Mouse (Mus musculus) forebrain, embryonic 13.5 days (tissue): ENCODE measurements at regions not wholly inside any gene's neighbourhood (a gene's known extent, or its start where the extent isn't known, plus 50 kb on each side); places are given as distances from the start of the nearest gene placed in this dataset.
"Not testable (repeated sequence)": the region's sequence is repeated elsewhere in the genome, so short reads cannot be mapped to it uniquely, and the experiment has no call there.

ENCODE experiments used
- ATAC-seq: fragments of 200-750 bp; cut with Nextera tagmentation; 2 replicates; pipeline ENCODE4 v1.8.0; 2017
- H3K27ac ChIP-seq: fragments of 300-500 bp; sonication (generic); 2 replicates; pipeline ENCODE4 v1.5.1; 2015; ENCODE audit warnings: inconsistent platforms, mild to moderate bottlenecking, moderate library complexity
- H3K27me3 ChIP-seq: fragments of 300-500 bp; sonication (generic); 2 replicates; pipeline ENCODE4 v1.6.1; 2015; ENCODE audit warnings: mild to moderate bottlenecking, inconsistent platforms
- H3K36me3 ChIP-seq: fragments of 300-500 bp; sonication (generic); 2 replicates; pipeline ENCODE4 v1.6.1; 2015; ENCODE audit warnings: mild to moderate bottlenecking, inconsistent platforms; ENCODE audit not compliant: poor library complexity, severe bottlenecking
- H3K4me1 ChIP-seq: fragments of 300-500 bp; sonication (generic); 2 replicates; pipeline ENCODE4 v1.6.1; 2015; ENCODE audit warnings: inconsistent platforms
- H3K4me2 ChIP-seq: fragments of 300-500 bp; sonication (generic); 2 replicates; pipeline ENCODE4 v1.6.1; 2015; ENCODE audit warnings: inconsistent platforms, mild to moderate bottlenecking, moderate library complexity
- H3K4me3 ChIP-seq: fragments of 300-500 bp; sonication (generic); 2 replicates; pipeline ENCODE4 v1.5.1; 2015; ENCODE audit warnings: mild to moderate bottlenecking, inconsistent platforms
- H3K9ac ChIP-seq: fragments of 300-500 bp; sonication (generic); 2 replicates; pipeline ENCODE4 v1.6.1; 2015; ENCODE audit warnings: mild to moderate bottlenecking, inconsistent platforms
- H3K9me3 ChIP-seq: fragments of 300-500 bp; sonication (generic); replicated peaks from 2 replicates; pipeline ENCODE4 v1.6.1; 2016; ENCODE audit warnings: inconsistent platforms
- WGBS: fragments of 180-500 bp; shearing (Covaris S2); methylation state at CpG from one replicate; pipeline ENCODE4 v1.1.7; 2015; 5-methylcytosine and 5-hydroxymethylcytosine counted together

DNA sequence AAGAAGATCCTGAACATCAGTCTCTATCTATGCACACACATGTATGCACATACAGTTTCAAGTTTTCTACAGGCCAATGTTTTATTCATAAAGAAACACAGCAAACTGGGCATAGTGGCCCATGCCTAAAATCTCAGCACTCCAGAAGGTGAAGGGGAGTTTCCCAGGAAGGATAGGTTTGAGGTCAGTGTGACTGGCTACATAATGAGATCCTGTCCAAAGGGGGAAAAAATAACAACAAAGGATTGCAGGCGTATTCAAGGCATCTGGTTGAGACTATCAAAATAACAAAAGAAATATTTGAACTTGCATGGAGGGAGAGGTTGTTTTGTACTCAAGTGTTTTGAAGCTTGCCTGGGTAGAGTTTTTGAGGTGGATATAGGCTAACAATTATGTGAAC, 80.0 kb upstream of the Cep85l start:
- not testable (repeated sequence) for H3K4me3 ChIP-seq, H3K27me3 ChIP-seq, H3K4me2 ChIP-seq, H3K27ac ChIP-seq, H3K9ac ChIP-seq, H3K36me3 ChIP-seq, ATAC-seq, H3K9me3 ChIP-seq
- peaks cover 22% of the 10 kb centered on the region for H3K4me1 ChIP-seq
- 68% methylated on average over 1 of the region's 1 CpGs for WGBS

DNA sequence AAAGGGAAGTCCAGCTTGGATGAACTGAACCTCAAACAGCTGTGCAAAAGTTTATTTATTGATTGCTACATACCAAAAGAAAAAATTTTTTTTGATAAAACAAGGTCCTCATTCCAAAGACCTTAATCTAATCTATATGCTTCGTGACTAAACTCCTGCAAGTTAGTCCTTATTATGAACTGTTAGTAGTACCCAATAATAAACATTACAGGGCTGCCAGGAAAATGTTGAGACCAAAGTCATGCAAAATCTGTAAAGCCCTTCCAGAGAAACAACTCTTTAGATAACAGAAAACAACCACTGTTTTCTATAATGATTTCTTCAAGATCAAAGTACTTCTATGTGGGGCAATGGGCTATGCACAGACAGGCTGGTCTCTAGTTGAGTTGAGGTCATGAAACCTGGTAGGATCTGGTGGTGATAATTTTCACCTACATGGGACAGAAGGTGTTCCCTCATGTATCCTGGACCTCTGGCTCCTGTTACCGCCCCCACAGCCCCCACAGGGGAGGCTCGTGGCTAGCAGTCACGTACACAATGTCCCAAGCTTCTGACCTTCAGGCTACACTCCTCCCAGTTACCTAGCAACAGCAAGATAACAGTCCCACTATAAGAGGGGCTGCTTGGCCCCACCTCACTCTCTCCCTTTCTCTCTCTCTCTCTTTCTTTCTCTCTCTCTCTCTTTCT, 76.4 kb upstream of the Cep85l start:
- Histone ChIP-seq H3K4me1 (no peaks in the 10 kb centered on the region), H3K4me2 (no peak overlapping the region), H3K9ac (no peak overlapping the region), H3K27ac (no peak overlapping the region), H3K36me3 (no peaks in the 10 kb centered on the region), H3K27me3 (no peaks in the 10 kb centered on the region), H3K4me3 (no peak overlapping the region), H3K9me3 (no peaks in the 10 kb centered on the region)
- ATAC-seq = no peak
- 62% methylated on average over 4 of the region's 4 CpGs for WGBS

DNA sequence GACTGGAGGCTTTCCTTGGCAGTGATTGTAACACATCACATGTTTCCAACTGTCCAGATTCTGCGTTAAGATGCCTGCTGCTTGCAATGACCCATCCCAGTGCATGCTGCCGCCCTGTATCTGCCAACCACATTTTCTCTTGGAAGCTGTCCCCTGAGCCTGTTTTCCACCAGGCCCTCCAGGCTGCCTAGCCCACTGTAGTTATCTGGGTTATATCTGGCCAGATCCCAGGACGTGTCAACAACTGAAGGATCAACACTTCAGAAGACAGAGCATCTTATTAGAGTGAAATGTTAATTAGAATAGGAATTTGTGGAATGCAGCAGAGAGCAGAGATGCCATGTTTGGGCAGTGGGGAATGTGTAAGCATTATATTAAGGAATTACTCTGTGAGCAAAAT, 65.0 kb upstream of the Cep85l start:
- 41% methylated on average over 3 of the region's 3 CpGs for WGBS

DNA sequence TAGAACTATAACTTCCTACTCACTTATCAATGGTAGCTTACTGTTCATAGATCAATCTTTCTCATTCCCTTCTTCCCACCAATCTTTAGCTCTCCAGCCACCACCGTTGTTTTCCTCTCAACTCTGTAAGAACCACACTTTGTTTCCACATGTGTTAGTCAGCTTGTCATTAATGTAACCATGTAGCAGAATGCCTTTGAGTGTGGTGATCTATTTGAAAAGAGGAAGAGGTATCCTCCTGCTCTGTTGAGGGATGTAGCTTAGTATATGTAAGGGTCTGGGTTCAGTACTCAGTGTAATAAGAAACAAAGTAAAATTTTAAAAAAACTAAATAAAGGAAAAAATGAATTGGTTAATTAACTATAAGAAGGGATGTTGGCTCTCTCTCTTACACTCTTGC, 63.7 kb upstream of the Cep85l start:
- no peak for ATAC-seq
- Histone ChIP-seq H3K4me1 (no peaks in the 10 kb centered on the region; the same call in 1 of the 2 replicates), H3K9ac (no peak overlapping the region), H3K36me3 (no peaks in the 10 kb centered on the region), H3K4me2 (no peak overlapping the region), H3K9me3 (no peaks in the 10 kb centered on the region), H3K27me3 (no peaks in the 10 kb centered on the region), H3K4me3 (no peak overlapping the region), H3K27ac (no peak overlapping the region)
- 90% methylated on average over 1 of the region's 1 CpGs for WGBS

More for the DNA sequence above, 65.0 kb upstream of the Cep85l start:
- Histone ChIP-seq H3K27me3 (no peaks in the 10 kb centered on the region), H3K36me3 (no peaks in the 10 kb centered on the region), H3K4me2 (no peak overlapping the region), H3K9ac (no peak overlapping the region), H3K9me3 (no peaks in the 10 kb centered on the region), H3K4me3 (no peak overlapping the region), H3K4me1 (no peaks in the 10 kb centered on the region; the same call in 1 of the 2 replicates), H3K27ac (0 out of 2 replicates have a peak overlapping the region, but pooled peaks have one; percentile 11)
- ATAC-seq = peak; percentile 89

DNA sequence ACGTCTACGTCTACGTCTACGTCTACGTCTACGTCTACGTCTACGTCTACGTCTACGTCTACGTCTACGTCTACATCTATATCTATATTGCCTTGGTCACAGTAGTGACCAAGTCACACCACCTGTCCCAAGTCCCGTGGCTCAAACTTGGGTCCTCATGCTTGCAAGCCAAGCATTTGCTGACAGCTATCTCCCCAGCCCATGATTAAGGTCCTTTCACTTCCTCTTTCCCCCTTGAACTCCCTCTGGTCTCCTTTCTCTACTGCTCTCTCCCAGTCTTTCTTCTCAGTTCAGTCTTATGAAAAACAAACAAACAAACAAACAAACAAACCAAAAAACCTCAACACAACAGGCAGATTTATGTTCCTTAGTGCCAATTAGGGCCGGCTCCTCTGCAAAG, 63.2 kb upstream of the Cep85l start:
- Histone ChIP-seq H3K4me2 (no peak overlapping the region), H3K4me1 (no peaks in the 10 kb centered on the region; the same call in 1 of the 2 replicates), H3K36me3 (no peaks in the 10 kb centered on the region), H3K27me3 (no peaks in the 10 kb centered on the region), H3K9me3 (no peaks in the 10 kb centered on the region), H3K9ac (no peak overlapping the region), H3K27ac (no peak overlapping the region), H3K4me3 (no peak overlapping the region)
- no peak for ATAC-seq
- 98% methylated on average over 14 of the region's 14 CpGs for WGBS

DNA sequence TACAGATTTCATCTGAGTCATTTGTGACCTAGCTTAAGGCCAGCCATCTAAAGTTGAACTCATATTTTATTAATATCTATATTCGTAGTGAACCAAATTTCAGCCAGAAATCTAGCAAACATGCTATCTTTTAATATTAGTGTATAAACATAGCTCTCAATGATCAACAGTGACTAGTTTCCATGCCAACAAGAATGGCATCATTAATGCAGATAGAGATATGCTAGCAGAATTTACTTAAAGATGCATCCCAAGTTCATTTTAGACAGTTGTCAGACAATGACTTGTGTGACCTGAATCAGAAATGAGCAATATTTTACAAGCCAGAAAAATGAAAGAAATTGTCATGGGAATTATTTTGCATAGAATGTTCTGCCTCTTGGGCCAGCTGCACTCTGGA, 60.5 kb upstream of the Cep85l start:
- H3K9me3 ChIP-seq = no peaks in the 10 kb centered on the region
- H3K27me3 ChIP-seq = no peaks in the 10 kb centered on the region
- no peaks in the 10 kb centered on the region for H3K36me3 ChIP-seq
- no peak for ATAC-seq
- H3K4me3 ChIP-seq = no peak overlapping the region
- H3K9ac ChIP-seq = no peak overlapping the region
- no peak overlapping the region for H3K4me2 ChIP-seq
- peaks cover 3% of the 10 kb centered on the region; the same call in 1 of the 2 replicates for H3K4me1 ChIP-seq
- 84% methylated on average over 1 of the region's 1 CpGs for WGBS
- no peak overlapping the region for H3K27ac ChIP-seq

DNA sequence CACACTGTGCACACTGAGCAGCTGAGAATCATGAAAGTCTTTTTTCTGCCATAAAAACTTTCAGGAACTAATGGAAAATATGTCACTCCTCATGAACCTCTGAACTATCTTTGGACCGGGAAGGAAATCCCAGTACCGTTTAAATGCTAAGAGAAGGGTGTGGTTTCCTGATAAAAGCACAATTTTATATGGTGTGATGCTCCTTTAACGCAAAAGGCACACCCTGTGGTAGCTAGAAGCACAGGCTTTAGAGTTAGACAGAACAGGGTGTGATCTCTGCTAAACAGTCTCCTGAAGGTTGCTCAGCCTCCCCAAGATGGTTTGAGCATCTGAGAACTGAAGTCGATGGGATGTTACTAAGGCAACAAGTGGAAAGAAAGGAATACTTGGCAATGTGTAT, 58.6 kb upstream of the Cep85l start:
- H3K4me1 ChIP-seq = peaks cover 8% of the 10 kb centered on the region; the same call in 1 of the 2 replicates
- no peak overlapping the region for H3K4me3 ChIP-seq
- H3K4me2 ChIP-seq = no peak overlapping the region
- no peak overlapping the region for H3K9ac ChIP-seq
- no peaks in the 10 kb centered on the region for H3K27me3 ChIP-seq
- H3K9me3 ChIP-seq = no peaks in the 10 kb centered on the region
- H3K36me3 ChIP-seq = no peaks in the 10 kb centered on the region
- 94% methylated on average over 4 of the region's 4 CpGs for WGBS
- H3K27ac ChIP-seq = no peak overlapping the region
- no peak for ATAC-seq

DNA sequence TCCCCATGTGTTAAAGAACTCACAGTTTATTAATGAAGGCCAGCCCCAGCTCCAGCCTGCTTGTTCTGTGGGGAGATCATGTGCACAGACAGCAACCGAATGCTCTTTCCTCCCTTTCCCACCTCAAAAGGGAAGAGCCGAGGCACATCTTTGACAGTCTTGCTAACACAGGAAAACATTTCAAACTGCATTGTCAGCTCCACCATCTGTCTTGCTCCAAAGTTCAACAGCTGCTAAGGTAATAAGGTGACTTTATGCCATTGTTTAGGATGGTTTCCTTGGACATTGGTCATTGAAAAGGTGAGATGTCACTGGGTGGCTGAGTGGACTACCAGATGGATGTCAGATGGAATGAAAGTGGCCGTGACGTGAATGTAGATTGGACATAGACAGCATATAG, 58.0 kb upstream of the Cep85l start:
- ATAC-seq = no peak
- H3K36me3 ChIP-seq = no peaks in the 10 kb centered on the region
- H3K9me3 ChIP-seq = no peaks in the 10 kb centered on the region
- no peak overlapping the region for H3K9ac ChIP-seq
- no peak overlapping the region for H3K4me3 ChIP-seq
- H3K27me3 ChIP-seq = no peaks in the 10 kb centered on the region
- WGBS = 85% methylated on average over 4 of the region's 4 CpGs
- H3K4me2 ChIP-seq = no peak overlapping the region
- no peak overlapping the region for H3K27ac ChIP-seq
- peaks cover 8% of the 10 kb centered on the region; the same call in 1 of the 2 replicates for H3K4me1 ChIP-seq

DNA sequence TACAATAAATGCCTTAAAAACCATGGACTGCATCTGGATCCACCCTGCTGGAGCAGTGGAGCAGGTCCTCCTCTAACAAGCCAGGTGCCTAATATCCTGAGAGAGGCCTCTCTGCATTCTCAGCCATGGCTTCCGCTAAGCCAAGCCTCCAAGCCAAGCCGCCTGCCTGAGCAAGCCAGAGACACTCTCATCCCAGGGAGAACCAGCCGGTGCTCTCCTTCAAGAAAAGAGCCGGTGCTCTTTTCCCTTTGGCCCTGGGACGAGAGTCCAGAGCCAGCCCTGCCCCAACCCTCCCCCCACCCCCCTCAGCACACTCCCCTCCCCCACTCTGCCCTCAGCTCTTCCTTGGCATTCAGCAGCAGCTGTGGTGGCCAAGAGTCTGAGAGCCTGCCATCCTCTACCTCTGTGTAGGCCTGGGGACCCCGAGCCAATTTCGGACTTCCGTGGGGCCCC, 56.3 kb upstream of the Cep85l start:
- no peaks in the 10 kb centered on the region for H3K36me3 ChIP-seq
- no peak overlapping the region for H3K4me2 ChIP-seq
- H3K4me3 ChIP-seq = no peak overlapping the region
- no peak overlapping the region for H3K27ac ChIP-seq
- no peaks in the 10 kb centered on the region for H3K27me3 ChIP-seq
- WGBS = 68% methylated on average over 8 of the region's 8 CpGs
- peak; percentile 57; the same call in 1 of the 2 replicates for ATAC-seq
- H3K9ac ChIP-seq = no peak overlapping the region
- no peaks in the 10 kb centered on the region for H3K9me3 ChIP-seq
- peaks cover 12% of the 10 kb centered on the region for H3K4me1 ChIP-seq

DNA sequence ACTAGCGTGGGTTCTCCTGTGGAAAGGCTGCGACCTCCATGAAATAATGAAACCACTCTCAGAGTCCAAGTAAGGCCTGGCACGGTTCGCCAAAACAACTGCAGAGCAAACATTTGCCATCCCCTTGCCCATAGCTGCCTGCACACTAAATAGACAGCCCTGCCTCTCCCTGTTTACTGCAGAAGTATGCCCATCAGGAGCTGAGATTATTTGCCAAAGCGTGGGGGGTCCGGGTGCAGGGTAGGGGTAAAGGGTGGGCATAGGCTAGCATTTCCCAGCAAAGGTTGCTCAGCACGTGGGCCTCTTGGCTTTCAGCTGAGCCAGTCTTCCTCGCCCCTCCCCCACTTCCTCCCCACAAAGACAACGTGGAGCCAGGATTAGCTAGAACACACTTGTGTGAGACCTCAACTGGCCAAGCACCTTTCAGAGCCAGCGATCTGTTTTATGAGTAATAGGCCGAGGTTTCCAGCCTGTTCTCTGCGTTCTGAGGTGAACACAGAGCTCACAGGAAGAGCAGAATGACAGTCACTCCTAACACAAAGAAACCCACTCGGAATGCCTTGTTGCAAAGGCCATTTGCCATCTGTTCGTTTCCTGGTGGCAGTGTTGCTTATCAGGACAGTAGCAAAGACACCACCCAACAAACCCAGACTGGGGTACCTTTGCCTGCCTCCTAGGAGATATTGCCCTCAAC, 55.6 kb upstream of the Cep85l start:
- Histone ChIP-seq H3K4me2 (no peak overlapping the region), H3K4me1 (peaks cover 20% of the 10 kb centered on the region), H3K36me3 (no peaks in the 10 kb centered on the region), H3K27ac (peak overlapping the region; percentile 37), H3K9me3 (no peaks in the 10 kb centered on the region), H3K4me3 (no peak overlapping the region), H3K27me3 (no peaks in the 10 kb centered on the region), H3K9ac (no peak overlapping the region)
- WGBS = 58% methylated on average over 14 of the region's 14 CpGs
- peak; percentile 30; the same call in 1 of the 2 replicates for ATAC-seq

DNA sequence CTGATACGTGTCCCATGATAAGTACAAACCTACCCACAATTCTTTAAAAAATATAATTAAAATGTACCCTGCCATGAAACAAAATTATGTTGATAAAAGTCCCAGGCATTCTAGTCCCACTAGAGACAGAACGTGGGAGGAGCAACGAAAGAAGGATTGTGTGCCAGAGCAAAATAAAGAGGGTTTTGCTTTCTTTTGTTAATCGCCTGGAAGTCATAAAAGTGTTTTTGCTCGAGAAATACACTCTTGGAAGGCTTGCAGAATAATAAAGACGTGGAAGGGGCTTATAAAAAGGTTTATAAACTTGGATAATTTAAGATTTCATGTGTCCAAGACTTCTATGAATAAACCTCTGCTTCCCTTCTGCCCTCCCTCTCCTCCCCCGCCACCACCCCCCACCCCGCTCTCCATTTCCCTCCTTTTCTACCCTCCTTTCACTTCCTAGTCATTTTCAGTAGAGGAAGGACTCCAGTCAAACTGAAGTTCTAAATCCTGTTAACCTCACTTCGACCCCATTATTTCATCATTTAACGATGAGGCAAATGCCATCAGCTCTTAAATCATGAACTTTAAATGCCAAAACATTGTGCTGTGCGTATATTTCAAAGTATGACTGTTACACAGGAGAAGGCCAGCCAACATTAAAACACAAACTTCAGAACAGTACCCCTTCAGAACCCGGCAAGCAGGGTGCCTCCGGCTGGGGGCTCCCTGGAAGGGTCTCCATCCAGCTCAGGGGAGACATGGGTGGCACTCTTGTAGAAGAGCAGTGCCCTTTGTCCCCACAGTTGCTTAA, 54.8 kb upstream of the Cep85l start:
- peaks cover 27% of the 10 kb centered on the region for H3K4me1 ChIP-seq
- H3K9ac ChIP-seq = no peak overlapping the region
- H3K27me3 ChIP-seq = no peaks in the 10 kb centered on the region
- H3K4me2 ChIP-seq = no peak overlapping the region
- no peak overlapping the region for H3K4me3 ChIP-seq
- WGBS = 64% methylated on average over 13 of the region's 13 CpGs
- H3K9me3 ChIP-seq = no peaks in the 10 kb centered on the region
- no peaks in the 10 kb centered on the region for H3K36me3 ChIP-seq
- ATAC-seq = no peak
- H3K27ac ChIP-seq = no peak overlapping the region

DNA sequence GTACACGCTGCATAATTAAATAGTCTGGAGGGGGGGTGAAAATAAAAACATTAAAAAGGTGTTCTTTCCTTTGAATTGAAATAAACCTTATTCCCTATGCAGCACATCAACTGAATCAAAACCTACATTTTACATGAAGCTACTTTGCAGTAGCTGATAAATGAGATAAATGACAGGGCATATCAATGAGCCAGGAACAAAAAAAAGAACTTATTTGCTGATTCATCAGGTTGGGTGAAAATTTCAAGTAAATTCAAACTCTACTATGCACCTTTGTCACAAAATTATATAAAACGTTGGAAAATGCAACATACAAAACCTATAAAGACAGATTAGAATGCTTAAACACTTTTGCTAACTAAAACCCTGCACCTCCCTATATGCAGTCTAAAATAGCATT, 53.0 kb upstream of the Cep85l start:
- Histone ChIP-seq H3K4me3 (no peak overlapping the region), H3K4me1 (peaks cover 33% of the 10 kb centered on the region), H3K36me3 (no peaks in the 10 kb centered on the region), H3K9me3 (no peaks in the 10 kb centered on the region), H3K27me3 (no peaks in the 10 kb centered on the region), H3K9ac (no peak overlapping the region), H3K27ac (no peak overlapping the region), H3K4me2 (no peak overlapping the region)
- ATAC-seq = no peak
- WGBS = 78% methylated on average over 2 of the region's 2 CpGs
